Mouse (Mus musculus): ENCODE results near the gene Itga6. TPM values are rescaled to one million over a fixed set of nuclear protein-coding genes. Genes with fewer than 3 reads are reported as not detected.
A peak's percentile ranks its signal among the peaks of the same experiment; 100 is the strongest.

Gene Itga6
- polyA plus RNA-seq, 1 experiment, result 33.1 TPM

DNA sequence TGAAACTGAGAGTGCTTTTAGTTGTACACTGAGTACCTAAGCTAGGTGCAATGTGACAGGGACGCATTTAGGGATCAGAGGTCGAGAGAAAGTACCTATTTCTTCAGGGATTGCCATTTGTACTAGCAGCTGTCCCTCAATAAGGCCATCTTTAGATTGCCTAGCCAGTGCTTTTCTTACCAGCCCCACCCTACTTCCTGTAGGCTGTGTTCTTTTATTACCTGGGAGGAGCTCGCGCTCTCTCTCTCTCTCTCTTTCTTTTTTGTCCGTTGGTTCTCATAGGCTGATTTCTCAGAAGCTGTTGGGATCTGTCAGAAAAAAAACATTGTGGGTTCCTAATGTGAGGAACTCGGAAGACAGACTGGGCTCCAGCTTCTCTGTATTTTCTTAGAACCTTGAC is 55.4 kb downstream of the Itga6 start:
- Histone ChIP-seq H3K36me3 (ENCODE audit: control insufficient read depth, insufficient read depth) (no peaks in the 10 kb centered on the region), H3ac (ENCODE audit: control insufficient read depth, insufficient read length, low read depth) (no peak overlapping the region), H3K27me3 (ENCODE audit: control insufficient read depth, insufficient read depth, insufficient read length) (no peaks in the 10 kb centered on the region), H3K4me3 (ENCODE audit: insufficient read depth, poor library complexity, severe bottlenecking) (no peak overlapping the region), H3K79me2 (ENCODE audit: control insufficient read depth, insufficient read depth) (peaks cover 70% of the 10 kb centered on the region), H3K79me3 (ENCODE audit: low read depth) (peaks cover 23% of the 10 kb centered on the region)
- TF ChIP-seq CTCF (IDR thresholded peaks at IDR 0.05; ENCODE audit: control insufficient read depth, insufficient read depth, insufficient read length) (no peak), USF1 (IDR thresholded peaks at IDR 0.05; ENCODE audit: low read depth) (no peak), MAX (IDR thresholded peaks at IDR 0.05) (no peak), CEBPB (IDR thresholded peaks at IDR 0.05; ENCODE audit: low read depth) (no peak), MYOG (IDR thresholded peaks at IDR 0.05; ENCODE audit: control insufficient read depth, extremely low read depth, insufficient read length) (no peak), MYOD1 (IDR thresholded peaks at IDR 0.05; ENCODE audit: control insufficient read depth, insufficient read length, low read depth) (no peak), FOSL1 (IDR thresholded peaks at IDR 0.05; ENCODE audit: insufficient read depth, low read length, poor library complexity, severe bottlenecking) (no peak)

DNA sequence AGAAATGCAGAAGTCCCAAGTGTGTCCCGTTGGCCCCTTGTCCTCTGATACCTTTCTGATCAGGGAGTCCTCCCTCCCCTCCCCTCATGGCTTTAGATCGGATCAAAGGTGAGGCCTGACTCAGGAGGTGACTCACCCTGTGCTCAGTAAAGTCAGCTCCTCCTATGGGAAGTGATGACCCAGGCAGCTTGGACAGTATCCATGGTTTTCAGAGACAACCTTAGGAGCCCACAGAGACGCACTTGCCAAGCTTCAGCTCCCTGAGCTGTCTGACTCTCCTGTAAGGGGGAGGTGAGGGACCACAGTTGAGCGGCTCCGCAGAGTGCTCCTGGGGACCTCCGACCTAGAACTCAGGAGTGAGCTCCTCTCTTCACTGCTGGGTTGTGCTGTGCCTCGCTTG is 56.3 kb downstream of the Itga6 start:
- Histone ChIP-seq H3K27me3 (ENCODE audit: control insufficient read depth, insufficient read depth, insufficient read length) (no peaks in the 10 kb centered on the region), H3K36me3 (ENCODE audit: control insufficient read depth, insufficient read depth) (no peaks in the 10 kb centered on the region), H3K79me2 (ENCODE audit: control insufficient read depth, insufficient read depth) (peaks cover 70% of the 10 kb centered on the region), H3K79me3 (ENCODE audit: low read depth) (peaks cover 24% of the 10 kb centered on the region), H3ac (ENCODE audit: control insufficient read depth, insufficient read length, low read depth) (no peak overlapping the region), H3K4me3 (ENCODE audit: insufficient read depth, poor library complexity, severe bottlenecking) (no peak overlapping the region)
- no peak for TF ChIP-seq CEBPB (IDR thresholded peaks at IDR 0.05; ENCODE audit: low read depth)
- peak; percentile 16 for TF ChIP-seq FOSL1 (IDR thresholded peaks at IDR 0.05; ENCODE audit: insufficient read depth, low read length, poor library complexity, severe bottlenecking)

DNA sequence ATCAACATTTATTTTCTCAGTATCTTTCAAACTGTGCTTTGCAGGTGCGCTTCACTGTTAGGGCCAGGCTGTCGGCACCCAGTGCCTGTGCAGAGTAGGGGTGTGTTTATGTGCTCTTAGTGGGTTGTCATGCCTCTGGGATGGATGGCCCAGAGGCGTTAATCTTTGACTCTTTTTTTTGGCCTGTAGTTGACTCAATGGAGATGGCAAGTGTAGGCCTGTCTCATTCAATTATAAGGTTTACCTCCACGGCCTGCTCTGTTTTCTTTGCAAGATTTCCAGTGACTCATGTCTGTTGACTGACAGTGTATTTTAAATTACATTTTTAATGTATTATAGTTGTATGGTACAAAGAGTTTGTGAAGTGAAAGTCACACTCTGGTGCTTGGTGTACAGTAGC is 56.7 kb downstream of the Itga6 start:
- TF ChIP-seq MYOD1 (IDR thresholded peaks at IDR 0.05; ENCODE audit: control insufficient read depth, insufficient read length, low read depth), result no peak
- TF ChIP-seq MYOG (IDR thresholded peaks at IDR 0.05; ENCODE audit: control insufficient read depth, extremely low read depth, insufficient read length), result no peak
- no peak for TF ChIP-seq MAX (IDR thresholded peaks at IDR 0.05)
- TF ChIP-seq CTCF (IDR thresholded peaks at IDR 0.05; ENCODE audit: control insufficient read depth, insufficient read depth, insufficient read length), result no peak
- no peak for TF ChIP-seq FOSL1 (IDR thresholded peaks at IDR 0.05; ENCODE audit: insufficient read depth, low read length, poor library complexity, severe bottlenecking)
- no peak for TF ChIP-seq USF1 (IDR thresholded peaks at IDR 0.05; ENCODE audit: low read depth)
- TF ChIP-seq CEBPB (IDR thresholded peaks at IDR 0.05; ENCODE audit: low read depth), result no peak
- H3K79me2 ChIP-seq (ENCODE audit: control insufficient read depth, insufficient read depth), result peaks cover 70% of the 10 kb centered on the region
- H3K27me3 ChIP-seq (ENCODE audit: control insufficient read depth, insufficient read depth, insufficient read length), result no peaks in the 10 kb centered on the region
- no peaks in the 10 kb centered on the region for H3K36me3 ChIP-seq (ENCODE audit: control insufficient read depth, insufficient read depth)
- H3K79me3 ChIP-seq (ENCODE audit: low read depth), result peaks cover 24% of the 10 kb centered on the region
- no peak overlapping the region for H3K4me3 ChIP-seq (ENCODE audit: insufficient read depth, poor library complexity, severe bottlenecking)
- H3ac ChIP-seq (ENCODE audit: control insufficient read depth, insufficient read length, low read depth), result no peak overlapping the region

DNA sequence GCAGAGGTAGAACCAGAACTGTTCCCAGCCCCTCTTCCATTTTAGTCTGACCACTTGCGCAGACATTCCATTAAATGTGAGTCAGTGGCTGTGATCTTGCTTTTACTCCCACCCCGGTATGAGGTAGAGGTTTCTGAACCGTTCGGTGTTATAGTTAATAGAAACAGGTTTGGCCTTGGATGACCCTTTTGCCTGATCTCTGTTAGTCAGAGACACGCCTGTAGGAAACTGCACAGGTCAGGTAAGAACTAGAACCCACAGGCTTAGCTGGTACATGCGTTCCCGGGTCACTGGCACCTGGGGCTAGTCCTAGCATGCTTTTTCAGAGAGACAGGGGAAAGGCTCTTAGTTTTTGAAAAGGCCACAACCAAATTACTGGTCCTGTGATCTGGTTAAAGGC is 59.7 kb downstream of the Itga6 start:
- H3K4me3 ChIP-seq (ENCODE audit: insufficient read depth, poor library complexity, severe bottlenecking), result no peak overlapping the region
- no peak overlapping the region for H3ac ChIP-seq (ENCODE audit: control insufficient read depth, insufficient read length, low read depth)
- peaks cover 24% of the 10 kb centered on the region for H3K79me3 ChIP-seq (ENCODE audit: low read depth)
- peaks cover 82% of the 10 kb centered on the region for H3K79me2 ChIP-seq (ENCODE audit: control insufficient read depth, insufficient read depth)
- no peaks in the 10 kb centered on the region for H3K27me3 ChIP-seq (ENCODE audit: control insufficient read depth, insufficient read depth, insufficient read length)
- H3K36me3 ChIP-seq (ENCODE audit: control insufficient read depth, insufficient read depth), result no peaks in the 10 kb centered on the region
- TF ChIP-seq USF1 (IDR thresholded peaks at IDR 0.05; ENCODE audit: low read depth) (no peak), CEBPB (IDR thresholded peaks at IDR 0.05; ENCODE audit: low read depth) (no peak), CTCF (IDR thresholded peaks at IDR 0.05; ENCODE audit: control insufficient read depth, insufficient read depth, insufficient read length) (no peak), MYOD1 (IDR thresholded peaks at IDR 0.05; ENCODE audit: control insufficient read depth, insufficient read length, low read depth) (no peak), MYOG (IDR thresholded peaks at IDR 0.05; ENCODE audit: control insufficient read depth, extremely low read depth, insufficient read length) (no peak), MAX (IDR thresholded peaks at IDR 0.05) (no peak), FOSL1 (IDR thresholded peaks at IDR 0.05; ENCODE audit: insufficient read depth, low read length, poor library complexity, severe bottlenecking) (no peak)

DNA sequence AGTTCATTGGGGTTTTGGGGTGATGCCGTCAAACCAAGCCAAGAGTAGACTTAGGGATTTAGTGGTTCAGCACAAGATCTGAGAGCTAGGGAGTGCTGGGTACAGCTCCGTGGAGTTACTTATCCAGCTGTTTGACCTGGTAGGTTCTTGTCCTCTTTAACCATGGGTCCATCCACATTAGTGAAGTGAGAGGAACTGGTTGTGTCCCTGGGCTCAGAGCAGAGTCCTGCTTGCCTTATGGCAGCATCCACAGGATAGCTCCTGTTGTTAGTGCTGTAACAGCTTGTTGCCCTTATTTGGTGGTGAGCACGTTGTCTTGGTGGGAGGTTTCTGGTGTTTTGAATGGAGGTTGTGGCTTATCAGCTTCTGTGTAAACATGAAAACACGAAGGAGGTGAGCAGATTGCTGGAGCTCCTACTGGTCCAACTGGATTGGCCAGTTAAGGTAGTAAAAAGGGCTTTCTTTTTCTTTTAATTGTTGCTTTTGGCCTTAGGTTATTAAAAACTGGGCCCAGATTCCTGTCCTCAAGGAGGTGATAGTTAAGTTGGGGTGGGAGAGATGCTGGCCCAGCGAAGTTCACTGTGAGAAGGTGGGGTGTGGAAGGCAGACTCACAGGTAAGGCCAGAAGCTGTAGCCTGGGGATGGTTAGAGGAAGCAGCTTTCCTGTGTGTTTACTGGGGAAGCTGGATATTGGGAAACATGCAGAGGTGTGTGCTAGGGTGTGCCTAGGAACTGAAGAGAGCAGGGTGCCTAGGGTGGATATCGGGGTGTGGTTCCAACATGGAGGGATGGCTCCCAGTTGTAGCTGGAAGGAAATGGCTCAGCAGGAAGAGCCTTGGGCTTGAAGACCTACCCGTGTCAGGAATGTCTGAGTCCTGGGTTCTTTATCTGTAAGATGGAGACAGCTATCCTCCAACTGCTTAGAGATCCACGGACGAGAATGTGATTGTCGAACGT is 60.5 kb downstream of the Itga6 start:
- H3K36me3 ChIP-seq (ENCODE audit: control insufficient read depth, insufficient read depth), result no peaks in the 10 kb centered on the region
- H3K27me3 ChIP-seq (ENCODE audit: control insufficient read depth, insufficient read depth, insufficient read length), result no peaks in the 10 kb centered on the region
- peaks cover 24% of the 10 kb centered on the region for H3K79me3 ChIP-seq (ENCODE audit: low read depth)
- TF ChIP-seq CEBPB (IDR thresholded peaks at IDR 0.05; ENCODE audit: low read depth) (no peak), MAX (IDR thresholded peaks at IDR 0.05) (no peak), CTCF (IDR thresholded peaks at IDR 0.05; ENCODE audit: control insufficient read depth, insufficient read depth, insufficient read length) (no peak), USF1 (IDR thresholded peaks at IDR 0.05; ENCODE audit: low read depth) (no peak), FOSL1 (IDR thresholded peaks at IDR 0.05; ENCODE audit: insufficient read depth, low read length, poor library complexity, severe bottlenecking) (no peak), MYOG (IDR thresholded peaks at IDR 0.05; ENCODE audit: control insufficient read depth, extremely low read depth, insufficient read length) (no peak)
- no peak overlapping the region for H3ac ChIP-seq (ENCODE audit: control insufficient read depth, insufficient read length, low read depth)
- H3K4me3 ChIP-seq (ENCODE audit: insufficient read depth, poor library complexity, severe bottlenecking), result no peak overlapping the region
- H3K79me2 ChIP-seq (ENCODE audit: control insufficient read depth, insufficient read depth), result peaks cover 75% of the 10 kb centered on the region

Data from C2C12 (cell line).